16 mouse cellular contexts compared by ENCODE assay signal in the genomic region with DNA sequence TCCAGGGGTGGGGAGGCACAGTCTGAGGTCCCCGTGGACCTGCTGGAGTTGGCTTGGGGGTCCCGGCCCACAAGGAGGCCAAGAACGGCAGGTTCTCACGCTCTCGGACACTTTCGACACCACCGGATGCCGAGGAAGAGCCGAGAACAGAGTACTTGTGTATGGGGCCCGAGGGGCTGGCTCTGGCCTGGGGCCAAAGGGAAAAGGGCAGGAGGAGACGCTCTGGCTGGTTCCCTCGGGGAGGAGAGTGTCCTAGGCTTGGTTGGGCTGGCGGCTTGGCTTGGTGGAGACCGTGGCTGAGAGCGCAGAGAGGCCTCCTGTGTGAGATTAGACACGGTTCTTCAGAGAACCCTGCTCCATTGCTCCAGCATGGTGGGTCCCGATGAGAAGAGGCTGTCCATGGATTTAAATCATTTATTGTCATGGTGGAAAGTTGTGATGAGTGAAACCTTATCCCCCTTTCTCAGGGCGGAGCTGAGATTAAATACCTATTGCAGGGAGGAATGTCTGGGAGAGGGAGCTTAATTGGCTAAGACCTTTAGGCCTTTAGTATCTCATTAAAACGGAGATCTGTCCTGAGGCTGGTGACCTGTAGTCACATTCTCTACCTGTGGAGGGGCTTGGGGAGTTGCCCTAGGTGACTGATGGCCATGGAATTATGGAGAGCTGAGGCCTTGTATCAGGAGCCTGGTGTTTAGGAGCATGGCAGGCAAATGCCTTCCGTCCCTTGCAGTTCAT.
DNase-seq lines count a peak whose midpoint lies in the region; ATAC-seq and TF ChIP-seq lines count a peak whose summit lies in the region.
"Had no signal": no experiment of that assay in that cellular context is flagged by ENCODE, and none has a peak within 500 bp of the region (broad histone marks: within the 10 kb centered on the region; RNA-seq: fewer than 3 reads in every experiment).

No protein-coding gene starts in this region.

- no peak for TF ChIP-seq EP300 in lung, postnatal 0 days (IDR thresholded peaks at IDR 0.05)

- H3K36me3 ChIP-seq in heart, embryonic 12.5 days = no peaks in the 10 kb centered on the region
- no peaks in the 10 kb centered on the region for H3K36me3 ChIP-seq in lung, postnatal 0 days (ENCODE audit: insufficient read depth, low read length)
- H3K36me3 ChIP-seq in ES-E14 (ENCODE audit: control insufficient read depth, insufficient read depth, low read length, poor library complexity, severe bottlenecking) = peaks cover 58% of the 10 kb centered on the region
- H3K36me3 ChIP-seq: forebrain, embryonic 15.5 days; kidney, embryonic 15.5 days; midbrain, embryonic 12.5 days had no signal

- ATAC-seq in heart, embryonic 12.5 days (ENCODE audit: insufficient number of reproducible peaks, low FRiP score) = no peak
- peak; percentile 52 for ATAC-seq in lung, postnatal 0 days
- ATAC-seq in CD4-positive, CD25-positive, alpha-beta regulatory T cell, adult 4 months = no peak
- ATAC-seq: forebrain, embryonic 15.5 days had no signal

- no peaks in the 10 kb centered on the region for H3K27me3 ChIP-seq in heart, embryonic 12.5 days (replicated peaks)
- H3K27me3 ChIP-seq in lung, postnatal 0 days (replicated peaks; ENCODE audit: insufficient read depth, low read length) = no peaks in the 10 kb centered on the region
- H3K27me3 ChIP-seq: forebrain, embryonic 15.5 days; kidney, embryonic 15.5 days had no signal

- H3K9ac ChIP-seq in heart, embryonic 12.5 days = no peak overlapping the region
- no peak overlapping the region for H3K9ac ChIP-seq in lung, postnatal 0 days (replicated peaks; ENCODE audit: low read depth)
- H3K9ac ChIP-seq in ES-E14 (ENCODE audit: insufficient read depth, low read depth, low read length, poor library complexity, severe bottlenecking) = peak overlapping the region; percentile 95
- H3K9ac ChIP-seq: forebrain, embryonic 15.5 days; kidney, embryonic 15.5 days; midbrain, embryonic 12.5 days had no signal

- H3K4me3 ChIP-seq in heart, embryonic 12.5 days = no peak overlapping the region
- H3K4me3 ChIP-seq in lung, postnatal 0 days (ENCODE audit: low read depth, low read length) = no peak overlapping the region
- no peak overlapping the region for H3K4me3 ChIP-seq in lung, adult 2 months (replicated peaks; ENCODE audit: extremely low read depth, low read depth, low read length)
- H3K4me3 ChIP-seq in ES-E14 (ENCODE audit: insufficient read depth in 1 of 2, low read depth in 1 of 2, low read length in 2 of 2, poor library complexity in 1 of 2, severe bottlenecking in 1 of 2) = peak overlapping the region; percentile 91 to 99
- H3K4me3 ChIP-seq: forebrain, embryonic 15.5 days; heart, embryonic 10.5 days; kidney, embryonic 15.5 days; layer of hippocampus, adult 2 months; midbrain, embryonic 12.5 days had no signal

- H3K9me3 ChIP-seq in heart, embryonic 12.5 days (replicated peaks) = no peaks in the 10 kb centered on the region
- H3K9me3 ChIP-seq in lung, postnatal 0 days (ENCODE audit: low read length) = no peaks in the 10 kb centered on the region
- no peaks in the 10 kb centered on the region for H3K9me3 ChIP-seq in ES-E14 (ENCODE audit: control insufficient read depth, insufficient read depth, low read depth, low read length)
- H3K9me3 ChIP-seq: forebrain, embryonic 15.5 days; heart, embryonic 10.5 days; kidney, embryonic 15.5 days; midbrain, embryonic 12.5 days had no signal

- H3K4me2 ChIP-seq in heart, embryonic 12.5 days = no peak overlapping the region
- no peak overlapping the region for H3K4me2 ChIP-seq in lung, postnatal 0 days (replicated peaks; ENCODE audit: low read depth, low read length)
- H3K4me2 ChIP-seq: forebrain, embryonic 15.5 days; kidney, embryonic 15.5 days; liver, embryonic 11.5 days; midbrain, embryonic 12.5 days had no signal

- TF ChIP-seq POLR2A in lung, adult 2 months (IDR thresholded peaks at IDR 0.05; ENCODE audit: borderline replicate concordance, extremely low read depth, low read depth, low read length) = no peak

- in situ Hi-C loops in ES-E14 (cut with MboI; ENCODE audit: low sequenced_read_pairs in 2 of 2, unreplicated experiment in 2 of 2) = loop anchor here in 1 of 2 experiments (25.0 kb wide), 1 partner anchor 248 kb away; a partner anchor contains a TSS

- DNase-seq in heart, postnatal 14 days = peak; percentile 22 to 26
- no peak for DNase-seq in lung, postnatal 0 days (ENCODE audit: low spot score)
- DNase-seq in lung, adult 2 months = no peak
- DNase-seq in ES-E14 (ENCODE audit: low read depth, low spot score) = no peak
- DNase-seq in gastrocnemius, postnatal 25 days = peak; percentile 44
- no peak for DNase-seq in layer of hippocampus, postnatal 36 days
- DNase-seq: cerebellum, adult 2 months; lung, postnatal 14 days had no signal

- intact Hi-C loops in heart, postnatal 14 days (cut with DNase I) = no loop called here

- TF ChIP-seq CTCF in lung, postnatal 0 days (IDR thresholded peaks at IDR 0.05) = no peak
- TF ChIP-seq CTCF in lung, adult 2 months (IDR thresholded peaks at IDR 0.05; ENCODE audit: insufficient read depth, low read length) = no peak

- peaks cover 23% of the 10 kb centered on the region for H3K4me1 ChIP-seq in heart, embryonic 12.5 days (replicated peaks)
- no peaks in the 10 kb centered on the region for H3K4me1 ChIP-seq in lung, postnatal 0 days (ENCODE audit: insufficient read depth, low read depth, low read length)
- no peaks in the 10 kb centered on the region for H3K4me1 ChIP-seq in lung, adult 2 months (ENCODE audit: control insufficient read depth, insufficient read depth, low read length)
- peaks cover 3 to 6% of the 10 kb centered on the region in 2 experiments; a peak in 1 of 4 replicates for H3K4me1 ChIP-seq in ES-E14 (ENCODE audit: control insufficient read depth in 2 of 2, insufficient read depth in 2 of 2, low read length in 2 of 2, poor library complexity in 1 of 2)

- WGBS in heart, embryonic 12.5 days = 69% methylated on average over 20 of the region's 20 CpGs
- WGBS in lung, postnatal 0 days = 69% methylated on average over 20 of the region's 20 CpGs
- WGBS in lung, adult 2 months = 84% methylated on average over 20 of the region's 20 CpGs

- no peak overlapping the region for H3K27ac ChIP-seq in heart, embryonic 12.5 days (ENCODE audit: poor library complexity, severe bottlenecking)
- no peak overlapping the region for H3K27ac ChIP-seq in lung, postnatal 0 days (ENCODE audit: low read length)
- H3K27ac ChIP-seq in ES-E14 (ENCODE audit: insufficient read depth, low read depth, low read length, poor library complexity, severe bottlenecking) = peak overlapping the region; percentile 97
- H3K27ac ChIP-seq: forebrain, embryonic 15.5 days; heart, embryonic 10.5 days; kidney, embryonic 15.5 days; layer of hippocampus, adult 2 months; midbrain, embryonic 12.5 days had no signal

TF ChIP-seq in ES-E14, 5 proteins besides CTCF, POLR2A, EP300 and RAD21:
- no peak for TF ChIP-seq HCFC1 (IDR thresholded peaks at IDR 0.05; ENCODE audit: borderline replicate concordance, insufficient read depth, low read length)
- TF ChIP-seq ZNF384 (IDR thresholded peaks at IDR 0.05; ENCODE audit: low read depth, low read length) = no peak
- TF ChIP-seq ZC3H11A (IDR thresholded peaks at IDR 0.05; ENCODE audit: borderline replicate concordance, low read depth, low read length) = no peak
- TF ChIP-seq CHD2 (IDR thresholded peaks at IDR 0.05; ENCODE audit: low read depth, low read length) = no peak
- no peak for TF ChIP-seq MAFK (IDR thresholded peaks at IDR 0.05; ENCODE audit: insufficient read depth, low read depth, low read length)

Comparison
In these comparisons a context has a peak if more than half of its experiments do, and no peak if none do; other contexts are left out.
1. DNase-seq: peak in heart, postnatal 14 days (2 of 2) and gastrocnemius, postnatal 25 days (single experiment); none in lung, postnatal 0 days (single experiment), lung, adult 2 months (single experiment), ES-E14 (single experiment) and layer of hippocampus, postnatal 36 days (0 of 2).
2. H3K4me3 ChIP-seq: peak in ES-E14 (2 of 2); none in heart, embryonic 12.5 days (single experiment), lung, postnatal 0 days (single experiment) and lung, adult 2 months (single experiment).